Mouse (Mus musculus) heart, postnatal 0 days (tissue): ENCODE results near the gene Golim4.
A peak's percentile ranks its signal among the peaks of the same experiment; 100 is the strongest.

Source experiments
- CTCF ChIP-seq: IDR thresholded peaks from 2 replicates; pipeline ENCODE4 v1.5.1; 2016; ENCODE audit warnings: antibody characterized with exemption, control low read depth, low read depth
- EP300 ChIP-seq: IDR thresholded peaks from 2 replicates; pipeline ENCODE4 v1.6.1; 2016; ENCODE audit warnings: antibody characterized with exemption, low read depth

GRCm38 (mm10) chr3:75910257-75910656 lies 46.5 kb downstream of the Golim4 start:
- TF ChIP-seq EP300 (no peak), CTCF (peak; percentile 86)
